ENCODE assay signal across 8 mouse cellular contexts in genomic region chr2:152225536-152225935, GRCm38 (mm10). TPM values are rescaled to one million over a fixed set of nuclear protein-coding genes. Genes with fewer than 3 reads are reported as not detected.
DNase-seq lines count a peak whose midpoint lies in the region; ATAC-seq lines count a peak whose summit lies in the region.

No protein-coding gene starts in this region.

- peaks cover 37% of the 10 kb centered on the region for H3K4me1 ChIP-seq in megakaryocyte, embryonic 14.5 days
- peaks cover 20% of the 10 kb centered on the region for H3K4me1 ChIP-seq in limb, embryonic 12.5 days (replicated peaks)
- peaks cover 12% of the 10 kb centered on the region for H3K4me1 ChIP-seq in stomach, embryonic 14.5 days (ENCODE audit: control insufficient read depth, insufficient read depth, low read length)

- H3K4me3 ChIP-seq in megakaryocyte, embryonic 14.5 days (replicated peaks): peak overlapping the region; percentile 16
- H3K4me3 ChIP-seq in limb, embryonic 12.5 days (replicated peaks): 0 out of 2 replicates have a peak overlapping the region, but pooled peaks have one; percentile 94
- no peak overlapping the region; the same call in 1 of the 2 replicates for H3K4me3 ChIP-seq in stomach, embryonic 14.5 days (ENCODE audit: low read depth, low read length)

- intact Hi-C loops in heart, postnatal 25 days (cut with DNase I): loop anchor here (5.0 kb wide), 1 partner anchor 107 kb away; the partner anchor contains the start of gene Rbck1

- no peak for ATAC-seq in megakaryocyte, adult 5-6 weeks (ENCODE audit: poor library complexity, severe bottlenecking)
- no peak for ATAC-seq in limb, embryonic 12.5 days (ENCODE audit: insufficient number of reproducible peaks, insufficient read depth, low FRiP score, low TSS enrichment, low read depth)
- ATAC-seq in stomach, embryonic 14.5 days (ENCODE audit: insufficient number of reproducible peaks, insufficient read depth, low FRiP score, low read depth): no peak

- no peaks in the 10 kb centered on the region for H3K9me3 ChIP-seq in megakaryocyte, embryonic 14.5 days
- H3K9me3 ChIP-seq in limb, embryonic 12.5 days: no peaks in the 10 kb centered on the region
- H3K9me3 ChIP-seq in stomach, embryonic 14.5 days (ENCODE audit: control insufficient read depth, low read depth, low read length): no peaks in the 10 kb centered on the region

- no peaks in the 10 kb centered on the region for H3K27me3 ChIP-seq in megakaryocyte, embryonic 14.5 days (replicated peaks)
- no peaks in the 10 kb centered on the region for H3K27me3 ChIP-seq in limb, embryonic 12.5 days
- H3K27me3 ChIP-seq in stomach, embryonic 14.5 days (ENCODE audit: control insufficient read depth, insufficient read depth, low read length): no peaks in the 10 kb centered on the region

- H3K27ac ChIP-seq in limb, embryonic 12.5 days: peak overlapping the region; percentile 99
- no peak overlapping the region for H3K27ac ChIP-seq in stomach, embryonic 14.5 days (ENCODE audit: low read length)

- WGBS in limb, embryonic 12.5 days: 75% methylated on average over 7 of the region's 7 CpGs
- 67% methylated on average over 7 of the region's 7 CpGs for WGBS in stomach, embryonic 14.5 days

- H3K9ac ChIP-seq in limb, embryonic 12.5 days (replicated peaks): peak overlapping the region; percentile 95; the same call in 1 of the 2 replicates
- H3K9ac ChIP-seq in stomach, embryonic 14.5 days (replicated peaks; ENCODE audit: low read depth, low read length): no peak overlapping the region; the same call in 1 of the 2 replicates

- H3K4me2 ChIP-seq in limb, embryonic 12.5 days: peak overlapping the region; percentile 77
- peak overlapping the region; percentile 47 for H3K4me2 ChIP-seq in stomach, embryonic 14.5 days (replicated peaks; ENCODE audit: low read depth, low read length)

- peak; percentile 90 for DNase-seq in heart, adult 11 months
- no peak for DNase-seq in heart, postnatal 25 days (ENCODE audit: low spot score)
- no peak for DNase-seq in adrenal gland, adult 18-20 months (ENCODE audit: low spot score in 2 of 2)
- DNase-seq in frontal cortex, postnatal 36 days (ENCODE audit: low spot score in 2 of 2): no peak

- H3K36me3 ChIP-seq in megakaryocyte, embryonic 14.5 days (replicated peaks; ENCODE audit: low read length): peaks cover 20% of the 10 kb centered on the region
- H3K36me3 ChIP-seq in limb, embryonic 12.5 days: peaks cover 3% of the 10 kb centered on the region; the same call in 1 of the 2 replicates
- H3K36me3 ChIP-seq in stomach, embryonic 14.5 days (ENCODE audit: control insufficient read depth, insufficient read depth, low read length): no peaks in the 10 kb centered on the region

RNA-seq across cellular contexts. Expression of gene Csnk2a1, which starts 1.1 kb away (rescaled TPM):
- total RNA-seq in heart, postnatal 25 days (2021): 100 to 1,000 TPM in 1 of 2 experiments, 10 to 100 TPM in 1; 95.2 to 104 TPM
- 3.4 and 4.4 TPM in 2 replicates for polyA plus RNA-seq in megakaryocyte, embryonic 14.5 days (2012; ENCODE audit: insufficient read depth, low replicate concordance)
- 53.9 and 60.9 TPM in 2 replicates for total RNA-seq in megakaryocyte, adult 5-6 weeks (2015)
- total RNA-seq in megakaryocyte, adult 5-6 weeks (2017): 95.3 and 105 TPM in 2 replicates
- 94.5 and 102 TPM in 2 replicates for polyA plus RNA-seq in limb, embryonic 12.5 days (2016; fragmentation: Nextera tagmentation; extraction: Ambion mirVana)
- 129 and 133 TPM in 2 replicates for polyA plus RNA-seq in stomach, embryonic 14.5 days (2014; fragmentation: Nextera tagmentation; extraction: Ambion mirVana)
- total RNA-seq in adrenal gland, adult 18-20 months (2021): 10 to 100 TPM; 88.2 to 98.6 TPM
